Mouse (Mus musculus): ENCODE measurements at regions not wholly inside any gene's neighbourhood (a gene's known extent, or its start where the extent isn't known, plus 50 kb on each side); places are given as distances from the start of the nearest gene placed in this dataset.
A peak's percentile ranks its signal among the peaks of the same experiment; 100 is the strongest.

GRCm38 (mm10) chr13:101439517-101439916, 328.5 kb downstream of the Pik3r1 start:
- no peak for DNase-seq (ENCODE audit: low spot score in 2 of 2)

- no peak for DNase-seq (ENCODE audit: low spot score in 2 of 2)
Observed at GRCm38 (mm10) chr13:101439041-101439440, 329.0 kb downstream of the Pik3r1 start.

GRCm38 (mm10) chr13:101433162-101433561, 334.9 kb downstream of the Pik3r1 start:
- no peak for DNase-seq (ENCODE audit: low spot score in 2 of 2)

GRCm38 (mm10) chr13:101427426-101428221, 340.4 kb downstream of the Pik3r1 start:
- DNase-seq (ENCODE audit: low spot score in 2 of 2), result no peak

GRCm38 (mm10) chr13:101426461-101426860, 341.6 kb downstream of the Pik3r1 start:
- no peak for DNase-seq (ENCODE audit: low spot score in 2 of 2)

GRCm38 (mm10) chr13:101422082-101422481, 345.9 kb downstream of the Pik3r1 start:
- no peak for DNase-seq (ENCODE audit: low spot score in 2 of 2)

- no peak for DNase-seq (ENCODE audit: low spot score in 2 of 2)
Observed at GRCm38 (mm10) chr13:101419457-101420025, 348.5 kb downstream of the Pik3r1 start.

GRCm38 (mm10) chr13:101418272-101418671, 349.7 kb downstream of the Pik3r1 start:
- DNase-seq (ENCODE audit: low spot score in 2 of 2), result no peak

GRCm38 (mm10) chr13:101408885-101409284, 359.1 kb downstream of the Pik3r1 start:
- DNase-seq (ENCODE audit: low spot score in 2 of 2), result no peak

- DNase-seq (ENCODE audit: low spot score in 2 of 2), result no peak
Observed at GRCm38 (mm10) chr13:101407633-101408032, 360.4 kb downstream of the Pik3r1 start.

GRCm38 (mm10) chr13:101373581-101374189, 394.3 kb downstream of the Pik3r1 start:
- peak in 1 of 2 experiments; percentile 3 for DNase-seq (ENCODE audit: low spot score in 2 of 2)

- DNase-seq (ENCODE audit: low spot score in 2 of 2), result no peak
Observed at GRCm38 (mm10) chr13:101371906-101372305, 396.1 kb downstream of the Pik3r1 start.

- DNase-seq (ENCODE audit: low spot score in 2 of 2), result no peak
Observed at GRCm38 (mm10) chr13:101368170-101368569, 399.8 kb downstream of the Pik3r1 start.

- peak; percentile 6 to 10 for DNase-seq (ENCODE audit: low spot score in 2 of 2)
Observed at GRCm38 (mm10) chr13:101355363-101355762, 412.7 kb downstream of the Pik3r1 start.

GRCm38 (mm10) chr13:101351123-101351522, 416.9 kb downstream of the Pik3r1 start:
- DNase-seq (ENCODE audit: low spot score in 2 of 2), result no peak

GRCm38 (mm10) chr13:101349354-101349753, 418.7 kb downstream of the Pik3r1 start:
- DNase-seq (ENCODE audit: low spot score in 2 of 2), result no peak

- no peak for DNase-seq (ENCODE audit: low spot score in 2 of 2)
Observed at GRCm38 (mm10) chr13:101338280-101338872, 429.6 kb downstream of the Pik3r1 start.

- no peak for DNase-seq (ENCODE audit: low spot score in 2 of 2)
Observed at GRCm38 (mm10) chr13:101318621-101319020, 449.4 kb downstream of the Pik3r1 start.

GRCm38 (mm10) chr13:101316336-101316735, 451.7 kb downstream of the Pik3r1 start:
- DNase-seq (ENCODE audit: low spot score in 2 of 2), result no peak

GRCm38 (mm10) chr13:101314040-101314439, 454.0 kb downstream of the Pik3r1 start:
- no peak for DNase-seq (ENCODE audit: low spot score in 2 of 2)

GRCm38 (mm10) chr13:101311634-101312314, 456.2 kb downstream of the Pik3r1 start:
- no peak for DNase-seq (ENCODE audit: low spot score in 2 of 2)

All from left cerebral cortex, adult 18-20 months (tissue).